Mouse (Mus musculus): ENCODE results near the gene Stx18. TPM values are rescaled to one million over a fixed set of nuclear protein-coding genes. Genes with fewer than 3 reads are reported as not detected.

Stx18 gene
- polyA plus RNA-seq, 1 experiment = 21.2 TPM

- DNase-seq = no peak
- WGBS = 97% methylated on average over 9 of the region's 9 CpGs
These were observed 98.6 kb downstream of the Stx18 start for GRCm38 (mm10) chr5:38137163-38137562.

GRCm38 (mm10) chr5:38140893-38141292, 102.4 kb downstream of the Stx18 start:
- H3K4me3 ChIP-seq (ENCODE audit: control insufficient read depth, insufficient read depth, low read length) = no peak overlapping the region
- 98% methylated on average over 6 of the region's 6 CpGs for WGBS
- no peaks in the 10 kb centered on the region for H3K4me1 ChIP-seq (replicated peaks; ENCODE audit: control insufficient read depth, insufficient read depth, low read length)
- H3K36me3 ChIP-seq (ENCODE audit: control insufficient read depth, insufficient read depth, low read length) = no peaks in the 10 kb centered on the region
- no peaks in the 10 kb centered on the region for H3K27me3 ChIP-seq (ENCODE audit: control insufficient read depth, insufficient read depth, low read length)
- no peak for DNase-seq
- no peak overlapping the region for H3K27ac ChIP-seq (ENCODE audit: control insufficient read depth, insufficient read depth, low read length)
- TF ChIP-seq CTCF (IDR thresholded peaks at IDR 0.05; ENCODE audit: borderline replicate concordance, control insufficient read depth, extremely low read depth, insufficient read depth, low read length, poor library complexity) = no peak
- no peak for TF ChIP-seq POLR2A (IDR thresholded peaks at IDR 0.05; ENCODE audit: control insufficient read depth, extremely low read depth, insufficient read depth, low read length, poor library complexity)

More at GRCm38 (mm10) chr5:38137163-38137562, 98.6 kb downstream of the Stx18 start:
- no peak overlapping the region for H3K27ac ChIP-seq (ENCODE audit: control insufficient read depth, insufficient read depth, low read length)
- no peak for TF ChIP-seq POLR2A (IDR thresholded peaks at IDR 0.05; ENCODE audit: control insufficient read depth, extremely low read depth, insufficient read depth, low read length, poor library complexity)
- no peak for TF ChIP-seq CTCF (IDR thresholded peaks at IDR 0.05; ENCODE audit: borderline replicate concordance, control insufficient read depth, extremely low read depth, insufficient read depth, low read length, poor library complexity)
- no peaks in the 10 kb centered on the region for H3K27me3 ChIP-seq (ENCODE audit: control insufficient read depth, insufficient read depth, low read length)
- no peaks in the 10 kb centered on the region for H3K4me1 ChIP-seq (replicated peaks; ENCODE audit: control insufficient read depth, insufficient read depth, low read length)
- H3K4me3 ChIP-seq (ENCODE audit: control insufficient read depth, insufficient read depth, low read length) = no peak overlapping the region
- H3K36me3 ChIP-seq (ENCODE audit: control insufficient read depth, insufficient read depth, low read length) = no peaks in the 10 kb centered on the region

- H3K4me1 ChIP-seq (replicated peaks; ENCODE audit: control insufficient read depth, insufficient read depth, low read length) = no peaks in the 10 kb centered on the region
- no peak overlapping the region for H3K4me3 ChIP-seq (ENCODE audit: control insufficient read depth, insufficient read depth, low read length)
- H3K27me3 ChIP-seq (ENCODE audit: control insufficient read depth, insufficient read depth, low read length) = no peaks in the 10 kb centered on the region
- 91% methylated on average over 6 of the region's 6 CpGs for WGBS
- no peak for TF ChIP-seq POLR2A (IDR thresholded peaks at IDR 0.05; ENCODE audit: control insufficient read depth, extremely low read depth, insufficient read depth, low read length, poor library complexity)
- no peak for TF ChIP-seq CTCF (IDR thresholded peaks at IDR 0.05; ENCODE audit: borderline replicate concordance, control insufficient read depth, extremely low read depth, insufficient read depth, low read length, poor library complexity)
- H3K27ac ChIP-seq (ENCODE audit: control insufficient read depth, insufficient read depth, low read length) = no peak overlapping the region
- no peak for DNase-seq
- no peaks in the 10 kb centered on the region for H3K36me3 ChIP-seq (ENCODE audit: control insufficient read depth, insufficient read depth, low read length)
These were observed 108.0 kb downstream of the Stx18 start for GRCm38 (mm10) chr5:38146524-38146923.

- H3K4me3 ChIP-seq (ENCODE audit: control insufficient read depth, insufficient read depth, low read length) = no peak overlapping the region
- H3K27me3 ChIP-seq (ENCODE audit: control insufficient read depth, insufficient read depth, low read length) = no peaks in the 10 kb centered on the region
- no peak overlapping the region for H3K27ac ChIP-seq (ENCODE audit: control insufficient read depth, insufficient read depth, low read length)
- no peaks in the 10 kb centered on the region for H3K36me3 ChIP-seq (ENCODE audit: control insufficient read depth, insufficient read depth, low read length)
- WGBS = 82% methylated on average over 3 of the region's 3 CpGs
- no peak for TF ChIP-seq CTCF (IDR thresholded peaks at IDR 0.05; ENCODE audit: borderline replicate concordance, control insufficient read depth, extremely low read depth, insufficient read depth, low read length, poor library complexity)
- TF ChIP-seq POLR2A (IDR thresholded peaks at IDR 0.05; ENCODE audit: control insufficient read depth, extremely low read depth, insufficient read depth, low read length, poor library complexity) = no peak
- DNase-seq = no peak
- H3K4me1 ChIP-seq (replicated peaks; ENCODE audit: control insufficient read depth, insufficient read depth, low read length) = no peaks in the 10 kb centered on the region
These were observed 112.7 kb downstream of the Stx18 start for GRCm38 (mm10) chr5:38151264-38151663.

GRCm38 (mm10) chr5:38152201-38153108, 113.9 kb downstream of the Stx18 start:
- TF ChIP-seq CTCF (IDR thresholded peaks at IDR 0.05; ENCODE audit: borderline replicate concordance, control insufficient read depth, extremely low read depth, insufficient read depth, low read length, poor library complexity) = no peak
- TF ChIP-seq POLR2A (IDR thresholded peaks at IDR 0.05; ENCODE audit: control insufficient read depth, extremely low read depth, insufficient read depth, low read length, poor library complexity) = no peak
- Histone ChIP-seq H3K4me3 (ENCODE audit: control insufficient read depth, insufficient read depth, low read length) (no peak overlapping the region), H3K27ac (ENCODE audit: control insufficient read depth, insufficient read depth, low read length) (no peak overlapping the region), H3K27me3 (ENCODE audit: control insufficient read depth, insufficient read depth, low read length) (no peaks in the 10 kb centered on the region), H3K4me1 (replicated peaks; ENCODE audit: control insufficient read depth, insufficient read depth, low read length) (no peaks in the 10 kb centered on the region), H3K36me3 (ENCODE audit: control insufficient read depth, insufficient read depth, low read length) (no peaks in the 10 kb centered on the region)
- no peak for DNase-seq
- WGBS = 95% methylated on average over 10 of the region's 10 CpGs

GRCm38 (mm10) chr5:38153636-38154035, 115.1 kb downstream of the Stx18 start:
- WGBS = 95% methylated on average over 5 of the region's 5 CpGs
- Histone ChIP-seq H3K27me3 (ENCODE audit: control insufficient read depth, insufficient read depth, low read length) (peaks cover 3% of the 10 kb centered on the region; the same call in 1 of the 2 replicates), H3K4me1 (replicated peaks; ENCODE audit: control insufficient read depth, insufficient read depth, low read length) (peaks cover 2% of the 10 kb centered on the region; the same call in 1 of the 2 replicates), H3K36me3 (ENCODE audit: control insufficient read depth, insufficient read depth, low read length) (no peaks in the 10 kb centered on the region), H3K27ac (ENCODE audit: control insufficient read depth, insufficient read depth, low read length) (no peak overlapping the region), H3K4me3 (ENCODE audit: control insufficient read depth, insufficient read depth, low read length) (no peak overlapping the region)
- TF ChIP-seq POLR2A (IDR thresholded peaks at IDR 0.05; ENCODE audit: control insufficient read depth, extremely low read depth, insufficient read depth, low read length, poor library complexity) = no peak
- DNase-seq = no peak
